Mouse (Mus musculus): ENCODE measurements around the gene Slc25a13.

Gene Slc25a13

GRCm38 (mm10) chr6:6167339-6168126 is 49.4 kb downstream of the Slc25a13 start:
- CTCF ChIA-PET: no interaction called here

GRCm38 (mm10) chr6:6162993-6163623 is 53.9 kb downstream of the Slc25a13 start:
- CTCF ChIA-PET: interaction anchor here (0.7 kb wide), 1 partner anchor 935 kb away, joined by 4 read pairs; no protein-coding TSS in a partner anchor

- CTCF ChIA-PET: interaction anchor here (0.5 kb wide), 1 partner anchor 1668 kb away, joined by 4 read pairs; no protein-coding TSS in a partner anchor
Measured at GRCm38 (mm10) chr6:6162146-6162545, 54.8 kb downstream of the Slc25a13 start.

GRCm38 (mm10) chr6:6160645-6161426 is 56.1 kb downstream of the Slc25a13 start:
- CTCF ChIA-PET: no interaction called here

DNA sequence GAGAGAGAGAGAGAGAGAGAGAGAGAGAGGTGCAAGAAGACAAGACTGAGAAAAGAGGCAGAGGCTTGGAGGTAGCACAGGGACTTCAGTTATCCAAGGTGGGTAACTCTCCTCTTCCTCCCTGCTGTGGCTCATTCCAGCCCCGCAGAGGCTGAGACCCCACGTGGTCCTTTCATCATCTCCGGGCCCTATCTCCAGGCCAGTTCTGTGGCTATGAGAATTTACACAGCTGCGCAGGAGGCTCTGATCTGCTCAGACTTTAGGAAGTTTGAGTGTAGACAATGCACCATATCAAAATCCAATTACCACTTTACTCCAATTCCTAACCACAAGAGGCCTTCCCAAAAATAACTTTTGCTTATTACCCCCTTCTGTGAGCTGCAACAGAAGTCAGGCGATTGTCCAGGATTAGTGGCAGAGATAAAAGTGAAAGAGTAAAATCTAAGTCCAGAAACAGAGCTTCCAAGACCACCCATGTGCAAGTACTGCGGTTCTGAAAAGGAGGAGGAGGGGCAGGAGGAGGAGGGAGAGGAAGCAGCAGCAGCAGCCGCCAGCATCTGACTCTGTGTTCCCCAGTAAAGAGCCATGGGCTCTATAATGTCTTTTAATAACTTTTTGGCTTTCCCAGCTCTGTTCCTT is 57.6 kb downstream of the Slc25a13 start:
- CTCF ChIA-PET: no interaction called here

GRCm38 (mm10) chr6:6153426-6153825 is 63.5 kb downstream of the Slc25a13 start:
- CTCF ChIA-PET: no interaction called here

DNA sequence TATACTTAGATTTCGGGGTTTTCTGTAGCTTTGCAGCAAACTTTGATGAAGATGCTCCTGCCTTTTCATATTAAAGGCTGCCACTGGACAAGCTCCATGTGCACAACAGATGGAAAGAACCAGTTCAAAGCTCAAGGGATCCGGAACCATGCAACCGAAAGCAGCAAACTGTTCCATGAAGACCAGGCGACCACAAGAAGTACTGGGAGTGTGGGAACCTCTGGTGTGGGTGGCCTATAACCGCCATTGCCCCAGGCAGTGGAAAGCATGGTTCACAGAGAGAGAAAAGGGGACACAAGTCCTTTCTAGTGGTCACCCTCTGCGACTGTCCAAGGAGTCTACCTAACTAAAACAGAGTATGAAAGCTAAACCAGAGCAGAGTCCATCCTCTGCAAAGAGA is 66.2 kb downstream of the Slc25a13 start:
- CTCF ChIA-PET: no interaction called here

GRCm38 (mm10) chr6:6149751-6150150 is 67.2 kb downstream of the Slc25a13 start:
- CTCF ChIA-PET: no interaction called here

DNA sequence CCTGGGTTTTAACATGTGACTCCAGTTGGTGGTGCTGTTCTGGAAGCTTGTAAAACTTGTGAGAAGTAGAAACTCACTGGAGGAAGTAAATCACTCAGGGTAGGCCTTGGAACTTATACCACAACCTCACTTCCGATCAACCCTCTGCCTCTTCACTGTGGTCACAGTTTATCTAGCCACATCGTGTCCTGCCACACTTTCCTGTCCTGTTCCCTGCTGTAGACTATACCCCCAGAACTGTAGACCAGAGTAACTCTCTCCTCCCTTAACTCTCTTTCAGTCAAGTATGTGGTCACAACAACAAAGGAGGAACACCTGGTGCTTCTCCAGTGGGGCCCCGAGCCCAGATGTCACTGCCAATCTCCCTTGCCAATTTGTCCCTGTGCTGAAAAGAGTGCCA is 67.6 kb downstream of the Slc25a13 start:
- CTCF ChIA-PET: no interaction called here

GRCm38 (mm10) chr6:6145412-6145811 is 71.6 kb downstream of the Slc25a13 start:
- CTCF ChIA-PET: no interaction called here

DNA sequence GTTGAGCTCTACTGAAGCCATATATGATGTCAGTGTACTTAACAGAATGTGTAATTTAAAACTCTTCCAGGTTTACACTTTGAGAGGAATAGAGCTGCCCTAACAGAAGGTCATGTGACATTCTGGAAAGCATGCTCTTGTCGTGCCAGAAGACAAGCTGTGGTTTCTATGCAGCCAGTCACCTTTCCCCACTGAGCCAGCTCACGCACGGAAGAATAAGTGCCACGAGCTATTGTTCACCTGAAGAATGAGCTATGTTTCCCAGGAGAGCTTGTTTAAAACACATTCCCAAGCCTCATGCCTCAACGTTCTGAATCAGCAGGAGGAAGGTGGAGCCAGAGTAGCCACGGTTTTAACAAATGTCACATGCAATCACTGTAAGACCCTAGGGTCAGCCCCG is 73.4 kb downstream of the Slc25a13 start:
- CTCF ChIA-PET: no interaction called here

GRCm38 (mm10) chr6:6140370-6140769 is 76.6 kb downstream of the Slc25a13 start:
- CTCF ChIA-PET: no interaction called here

DNA sequence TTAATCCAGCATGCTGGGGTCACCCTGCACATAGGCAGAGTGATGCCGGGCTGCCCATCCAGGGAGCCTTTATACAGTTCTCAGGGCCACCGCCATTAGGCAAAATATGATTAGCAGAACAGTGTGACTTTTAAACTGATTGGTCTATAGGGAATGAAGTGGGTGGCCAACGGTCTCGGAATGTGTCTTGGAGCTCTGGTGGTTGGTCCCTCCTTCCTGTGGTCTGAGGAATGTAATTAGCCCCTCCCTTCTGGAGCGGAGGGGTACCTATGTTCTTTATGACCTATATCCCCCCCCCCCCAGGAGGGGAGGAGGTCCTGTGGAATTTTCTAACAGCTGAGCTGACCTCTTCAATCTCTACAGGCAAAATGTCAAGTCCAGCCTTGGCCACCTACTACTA is 77.9 kb downstream of the Slc25a13 start:
- CTCF ChIA-PET: interaction anchor here (0.6 kb wide), 1 partner anchor 66 kb away, joined by 6 read pairs; no protein-coding TSS in a partner anchor

GRCm38 (mm10) chr6:6136812-6137211 is 80.2 kb downstream of the Slc25a13 start:
- CTCF ChIA-PET: no interaction called here

GRCm38 (mm10) chr6:6134935-6135334 is 82.0 kb downstream of the Slc25a13 start:
- CTCF ChIA-PET: interaction anchor here (0.7 kb wide), 1 partner anchor 1829 kb away, joined by 3 read pairs; no protein-coding TSS in a partner anchor

GRCm38 (mm10) chr6:6133556-6134050 is 83.4 kb downstream of the Slc25a13 start:
- CTCF ChIA-PET: interaction anchor here (0.7 kb wide), 1 partner anchor 68 kb away, joined by 4 read pairs; no protein-coding TSS in a partner anchor

DNA sequence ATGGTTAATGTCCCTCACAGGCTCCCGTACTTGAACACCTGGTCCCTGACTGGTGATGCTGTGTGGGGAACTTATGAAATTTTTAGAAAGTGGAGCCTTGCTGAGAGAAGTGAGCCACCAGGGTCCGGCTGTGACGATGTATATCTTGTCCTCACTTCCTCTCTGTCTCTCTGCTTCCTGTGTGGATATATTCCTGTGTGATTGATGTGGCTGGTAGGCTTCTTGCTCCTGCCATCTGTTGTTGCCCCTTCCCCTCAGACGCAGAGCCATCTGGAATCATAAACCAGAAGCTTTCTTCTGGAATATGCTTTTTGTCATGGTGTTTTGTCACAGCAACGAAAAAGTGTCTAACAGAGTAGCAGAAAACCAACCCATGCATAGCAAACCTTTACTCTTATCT is 84.9 kb downstream of the Slc25a13 start:
- CTCF ChIA-PET: no interaction called here

DNA sequence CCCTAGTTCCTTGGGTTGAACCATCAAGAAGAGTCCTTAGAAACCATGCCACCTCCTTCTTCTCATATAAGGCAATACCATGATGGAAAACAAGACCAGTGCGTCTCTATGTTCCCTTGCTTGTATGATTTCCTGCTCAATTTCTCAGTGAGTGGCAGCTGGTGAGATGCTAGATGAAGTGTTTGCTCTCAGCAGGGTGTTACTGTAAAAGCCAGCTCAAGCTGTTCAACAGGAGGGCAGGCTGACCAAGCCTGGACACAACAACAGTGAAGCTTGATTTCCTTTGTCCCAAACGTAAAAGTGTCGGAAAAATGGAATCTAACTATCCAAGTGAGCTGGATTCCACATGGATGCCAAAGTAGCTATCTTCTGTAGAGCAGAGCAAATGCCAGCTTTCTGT is 91.4 kb downstream of the Slc25a13 start:
- CTCF ChIA-PET: interaction anchor here (0.5 kb wide), 1 partner anchor 1108 kb away, joined by 15 read pairs; no protein-coding TSS in a partner anchor

DNA sequence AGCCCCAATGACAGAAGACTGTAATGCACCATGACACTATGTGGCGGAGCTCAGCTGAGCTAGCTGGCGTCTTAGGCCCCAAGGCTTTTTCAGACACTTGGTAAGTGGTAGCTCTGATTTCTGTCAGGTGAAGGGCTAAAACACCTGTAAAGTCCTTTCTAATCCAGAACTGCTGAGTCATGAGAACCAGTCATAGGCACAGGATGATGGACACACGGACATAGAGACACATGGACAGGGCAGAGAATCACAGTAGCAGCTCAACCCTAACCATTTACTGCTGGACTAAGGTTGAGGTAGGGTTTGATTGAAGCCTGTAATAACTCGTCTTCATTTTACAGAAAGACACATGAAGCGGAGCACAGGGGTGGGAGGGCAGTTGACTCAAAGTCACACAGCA is 95.1 kb downstream of the Slc25a13 start:
- CTCF ChIA-PET: no interaction called here

DNA sequence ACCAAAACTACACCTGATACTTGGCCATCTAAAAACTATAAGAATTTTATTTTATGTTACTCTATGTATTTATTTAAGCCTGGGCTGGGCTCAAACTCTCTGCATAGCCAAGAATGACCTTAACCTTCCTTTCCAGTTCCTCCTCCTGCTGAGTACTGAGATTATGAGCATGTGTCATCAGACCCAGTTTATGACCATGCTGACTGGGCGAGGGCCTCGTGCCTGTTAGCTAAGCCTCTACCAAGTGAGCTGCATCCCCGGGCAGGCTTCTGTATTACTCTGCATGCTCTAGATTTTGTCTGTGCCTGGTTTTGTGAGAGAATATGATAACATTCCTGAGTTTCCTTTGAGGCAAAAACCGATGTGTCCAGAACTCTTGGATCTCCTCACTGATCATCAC is 96.1 kb downstream of the Slc25a13 start:
- CTCF ChIA-PET: no interaction called here

- CTCF ChIA-PET: no interaction called here
Measured at GRCm38 (mm10) chr6:6115771-6116170, 101.2 kb downstream of the Slc25a13 start.

- CTCF ChIA-PET: no interaction called here
Measured at GRCm38 (mm10) chr6:6113776-6114175, 103.2 kb downstream of the Slc25a13 start.
